Mouse (Mus musculus) bone marrow, adult 2 months (tissue): ENCODE data around the gene Tut7.

ENCODE experiments used
- CTCF ChIP-seq: fragments of 200-500 bp; IDR thresholded peaks from 2 replicates; pipeline ENCODE4 v1.5.1; 2011; ENCODE audit warnings: low read length, control low read depth; ENCODE audit not compliant: control insufficient read depth, insufficient read depth
- POLR2A ChIP-seq: fragments of 200-500 bp; IDR thresholded peaks from 2 replicates; pipeline ENCODE4 v1.6.1; 2011; ENCODE audit warnings: low read depth, mild to moderate bottlenecking, control low read depth, low read length, borderline replicate concordance; ENCODE audit not compliant: control insufficient read depth

- TF ChIP-seq POLR2A (no peak), CTCF (peak; percentile 97)
Measured at GRCm38 (mm10) chr13:59728378-59729093, 94.4 kb downstream of the Tut7 start.
